Mouse (Mus musculus) macrophage (primary cell): Measurements from ENCODE around the gene Dnm3. TPM values are rescaled to one million over a fixed set of nuclear protein-coding genes. Genes with fewer than 3 reads are reported as not detected.

Source experiments
- H3K27ac ChIP-seq: fragments of 350-480 bp; formaldehyde crosslinking; 2 replicates; pipeline ENCODE4 v1.9.0; 2021
- H3K36me3 ChIP-seq: fragments of 350-480 bp; formaldehyde crosslinking; 2 replicates; pipeline ENCODE4 v1.9.0; 2021; ENCODE audit errors: inconsistent target
- H3K4me3 ChIP-seq: fragments of 350-480 bp; formaldehyde crosslinking; 2 replicates; pipeline ENCODE4 v1.9.0; 2021; ENCODE audit errors: inconsistent target
- H3K79me2 ChIP-seq: fragments of 350-480 bp; formaldehyde crosslinking; 2 replicates; pipeline ENCODE4 v1.9.0; 2021; ENCODE audit errors: inconsistent target
- WGBS: methylation state at CpG from one replicate; pipeline ENCODE4 v1.1.7; 2026; ENCODE audit warnings: inconsistent platforms; ENCODE audit not compliant: missing documents; 5-methylcytosine and 5-hydroxymethylcytosine counted together
- polyA plus RNA-seq: library from polyadenylated mRNA; stranded (reverse); fragments of 250-400 nt; gene quantifications from 3 replicates; pipeline ENCODE4 v1.2.4, GENCODE M21; 2018; ENCODE audit warnings: inconsistent platforms

Dnm3 gene
- polyA plus RNA-seq, 1 experiment from 2014 or later: not detected

GRCm38 (mm10) chr1:162142285-162142684 is 335.5 kb downstream of the Dnm3 start:
- Histone ChIP-seq H3K27ac (no peak overlapping the region), H3K79me2 (no peaks in the 10 kb centered on the region), H3K36me3 (no peaks in the 10 kb centered on the region), H3K4me3 (no peak overlapping the region)
- 85% methylated on average over 7 of the region's 7 CpGs for WGBS

- no peaks in the 10 kb centered on the region for H3K79me2 ChIP-seq
- WGBS: 74% methylated on average over 4 of the region's 4 CpGs
- H3K27ac ChIP-seq: no peak overlapping the region
- H3K4me3 ChIP-seq: no peak overlapping the region
- H3K36me3 ChIP-seq: no peaks in the 10 kb centered on the region
These were observed 341.5 kb downstream of the Dnm3 start for GRCm38 (mm10) chr1:162136328-162136727.

- no peak overlapping the region for H3K27ac ChIP-seq
- H3K36me3 ChIP-seq: no peaks in the 10 kb centered on the region
- 96% methylated on average over 10 of the region's 11 CpGs for WGBS
- H3K79me2 ChIP-seq: no peaks in the 10 kb centered on the region
- no peak overlapping the region for H3K4me3 ChIP-seq
These were observed 342.2 kb downstream of the Dnm3 start for GRCm38 (mm10) chr1:162135451-162136213.

- Histone ChIP-seq H3K4me3 (no peak overlapping the region), H3K27ac (no peak overlapping the region), H3K36me3 (no peaks in the 10 kb centered on the region), H3K79me2 (no peaks in the 10 kb centered on the region)
- 98% methylated on average over 3 of the region's 3 CpGs for WGBS
These were observed 343.2 kb downstream of the Dnm3 start for GRCm38 (mm10) chr1:162134651-162135066.

- H3K79me2 ChIP-seq: no peaks in the 10 kb centered on the region
- WGBS: 93% methylated on average over 8 of the region's 8 CpGs
- no peaks in the 10 kb centered on the region for H3K36me3 ChIP-seq
- H3K27ac ChIP-seq: no peak overlapping the region
- H3K4me3 ChIP-seq: no peak overlapping the region
These were observed 344.8 kb downstream of the Dnm3 start for GRCm38 (mm10) chr1:162132908-162133641.

- 90% methylated on average over 8 of the region's 8 CpGs for WGBS
- H3K27ac ChIP-seq: no peak overlapping the region
- no peaks in the 10 kb centered on the region for H3K36me3 ChIP-seq
- no peaks in the 10 kb centered on the region for H3K79me2 ChIP-seq
- H3K4me3 ChIP-seq: no peak overlapping the region
These were observed 350.7 kb downstream of the Dnm3 start for GRCm38 (mm10) chr1:162126856-162127792.

GRCm38 (mm10) chr1:162124396-162124795 is 353.4 kb downstream of the Dnm3 start:
- Histone ChIP-seq H3K27ac (no peak overlapping the region), H3K36me3 (no peaks in the 10 kb centered on the region), H3K4me3 (no peak overlapping the region), H3K79me2 (no peaks in the 10 kb centered on the region)
- 91% methylated on average over 3 of the region's 3 CpGs for WGBS

- over 99% methylated on average over 7 of the region's 7 CpGs for WGBS
- H3K27ac ChIP-seq: no peak overlapping the region
- no peaks in the 10 kb centered on the region for H3K79me2 ChIP-seq
- H3K4me3 ChIP-seq: no peak overlapping the region
- H3K36me3 ChIP-seq: no peaks in the 10 kb centered on the region
These were observed 356.2 kb downstream of the Dnm3 start for GRCm38 (mm10) chr1:162121441-162122200.

- no peak overlapping the region for H3K4me3 ChIP-seq
- H3K79me2 ChIP-seq: no peaks in the 10 kb centered on the region
- WGBS: 71% methylated on average over 7 of the region's 7 CpGs
- no peak overlapping the region for H3K27ac ChIP-seq
- H3K36me3 ChIP-seq: no peaks in the 10 kb centered on the region
These were observed 368.4 kb downstream of the Dnm3 start for GRCm38 (mm10) chr1:162109437-162109813.

GRCm38 (mm10) chr1:162108726-162109436 is 369.0 kb downstream of the Dnm3 start:
- H3K27ac ChIP-seq: no peak overlapping the region
- no peaks in the 10 kb centered on the region for H3K36me3 ChIP-seq
- H3K4me3 ChIP-seq: no peak overlapping the region
- WGBS: 90% methylated on average over 6 of the region's 6 CpGs
- H3K79me2 ChIP-seq: no peaks in the 10 kb centered on the region

GRCm38 (mm10) chr1:162108181-162108671 is 369.6 kb downstream of the Dnm3 start:
- Histone ChIP-seq H3K4me3 (no peak overlapping the region), H3K36me3 (no peaks in the 10 kb centered on the region), H3K79me2 (no peaks in the 10 kb centered on the region), H3K27ac (no peak overlapping the region)
- 91% methylated on average over 7 of the region's 7 CpGs for whole genome bisulfite sequencing

- Histone ChIP-seq H3K27ac (no peak overlapping the region), H3K36me3 (no peaks in the 10 kb centered on the region), H3K4me3 (no peak overlapping the region), H3K79me2 (no peaks in the 10 kb centered on the region)
- WGBS: 92% methylated on average over 4 of the region's 4 CpGs
These were observed 370.7 kb downstream of the Dnm3 start for GRCm38 (mm10) chr1:162107011-162107606.
